Mouse (Mus musculus): ENCODE measurements around the gene Midn. TPM values are rescaled to one million over a fixed set of nuclear protein-coding genes. Genes with fewer than 3 reads are reported as not detected.

Gene Midn
- polyA plus RNA-seq, 1 experiment: 372 TPM

DNA sequence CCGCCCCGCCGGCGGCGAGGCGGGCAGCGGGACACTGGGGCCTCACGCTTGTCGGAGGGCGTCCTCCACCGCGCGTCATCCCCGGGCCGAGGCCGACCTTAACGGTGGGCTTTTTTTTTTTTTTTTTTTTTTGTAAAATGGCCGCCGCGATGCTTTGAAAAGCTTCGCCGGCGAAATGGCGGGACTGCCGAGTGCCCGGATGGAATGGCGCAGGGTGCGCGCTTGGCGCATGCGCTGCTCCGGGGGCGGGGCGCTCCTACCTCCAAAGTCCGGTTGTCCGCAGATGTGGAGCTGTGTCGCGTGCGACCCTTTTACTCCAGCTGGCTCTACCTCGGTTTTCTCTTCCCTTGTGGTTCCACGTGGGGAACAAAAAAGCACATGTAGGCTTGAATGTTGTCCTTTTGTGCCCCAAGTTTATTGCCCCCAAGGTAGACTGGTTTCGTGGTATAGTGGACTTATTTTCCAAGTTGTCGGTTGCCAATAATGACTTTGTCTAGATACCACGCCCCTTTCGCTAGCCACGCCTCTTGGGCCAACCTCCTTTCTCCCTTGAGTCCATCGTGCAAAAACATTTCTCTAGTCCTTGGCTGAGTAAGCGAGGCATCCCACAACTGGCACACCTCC is 20.1 kb downstream of the Midn start:
- under 1% methylated on average over 48 of the region's 48 CpGs for WGBS
- H3K4me3 ChIP-seq (ENCODE audit: low read depth, low read length): peak overlapping the region; percentile 84
- no peaks in the 10 kb centered on the region for H3K27me3 ChIP-seq (ENCODE audit: control insufficient read depth, insufficient read depth, low read length)
- H3K27ac ChIP-seq (ENCODE audit: insufficient read depth, low read depth, low read length): peak overlapping the region; percentile 85
- H3K4me1 ChIP-seq (ENCODE audit: control insufficient read depth, insufficient read depth, insufficient read length, low read length): peaks cover 35% of the 10 kb centered on the region
- peaks cover 24% of the 10 kb centered on the region for H3K36me3 ChIP-seq (ENCODE audit: control insufficient read depth, insufficient read depth, low read length)
- no peak for TF ChIP-seq CTCF (IDR thresholded peaks at IDR 0.05; ENCODE audit: extremely low read depth, insufficient read length, insufficient replicate concordance, low read depth, low read length)
- no peak for TF ChIP-seq POLR2A (IDR thresholded peaks at IDR 0.05; ENCODE audit: low read depth, low read length)

DNA sequence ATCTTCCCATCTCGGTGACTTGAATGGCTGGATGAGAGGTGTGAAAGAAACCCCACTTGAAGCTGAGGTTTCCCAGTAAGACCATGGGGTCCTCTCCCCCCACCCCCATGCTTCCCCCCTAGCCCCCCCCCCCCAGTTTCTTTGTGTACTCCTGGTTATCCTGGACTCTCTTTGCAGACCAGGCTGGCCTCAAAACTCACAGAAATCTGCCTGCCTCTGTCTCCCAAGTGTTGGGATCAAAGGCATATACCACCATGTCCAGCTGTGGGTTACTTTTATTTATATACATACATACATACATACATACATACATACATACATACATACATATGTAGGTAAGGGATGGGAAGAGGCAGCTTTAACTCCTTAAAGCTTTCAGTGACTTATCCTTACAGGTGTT is 21.0 kb downstream of the Midn start:
- peaks cover 29% of the 10 kb centered on the region for H3K4me1 ChIP-seq (ENCODE audit: control insufficient read depth, insufficient read depth, insufficient read length, low read length)
- no peaks in the 10 kb centered on the region for H3K27me3 ChIP-seq (ENCODE audit: control insufficient read depth, insufficient read depth, low read length)
- TF ChIP-seq POLR2A (IDR thresholded peaks at IDR 0.05; ENCODE audit: low read depth, low read length) (no peak), CTCF (IDR thresholded peaks at IDR 0.05; ENCODE audit: extremely low read depth, insufficient read length, insufficient replicate concordance, low read depth, low read length) (no peak)
- no peak overlapping the region for H3K27ac ChIP-seq (ENCODE audit: insufficient read depth, low read depth, low read length)
- 39% methylated on average over 1 of the region's 1 CpGs for WGBS
- H3K4me3 ChIP-seq (ENCODE audit: low read depth, low read length): no peak overlapping the region
- peaks cover 24% of the 10 kb centered on the region for H3K36me3 ChIP-seq (ENCODE audit: control insufficient read depth, insufficient read depth, low read length)

DNA sequence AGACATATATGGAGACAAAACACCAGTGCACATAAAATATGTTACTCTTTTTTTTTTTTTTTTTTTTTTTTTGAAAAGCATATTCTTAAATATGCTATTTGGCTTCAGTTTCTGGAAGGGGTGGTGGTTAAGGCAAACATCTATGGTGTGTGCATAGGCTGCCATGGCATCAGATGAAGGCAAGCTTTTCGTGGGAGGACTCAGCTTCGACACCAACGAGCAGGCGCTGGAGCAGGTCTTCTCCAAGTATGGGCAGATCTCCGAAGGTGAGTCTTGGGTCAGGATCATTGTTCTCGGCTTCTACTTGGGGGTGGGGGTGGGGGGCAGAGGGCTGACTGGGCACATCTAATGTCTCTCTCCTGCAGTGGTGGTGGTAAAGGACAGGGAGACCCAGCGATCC is 21.6 kb downstream of the Midn start:
- 89% methylated on average over 7 of the region's 7 CpGs for WGBS
- Histone ChIP-seq H3K27ac (ENCODE audit: insufficient read depth, low read depth, low read length) (no peak overlapping the region), H3K4me1 (ENCODE audit: control insufficient read depth, insufficient read depth, insufficient read length, low read length) (peaks cover 25% of the 10 kb centered on the region), H3K4me3 (ENCODE audit: low read depth, low read length) (no peak overlapping the region), H3K36me3 (ENCODE audit: control insufficient read depth, insufficient read depth, low read length) (peaks cover 24% of the 10 kb centered on the region), H3K27me3 (ENCODE audit: control insufficient read depth, insufficient read depth, low read length) (no peaks in the 10 kb centered on the region)
- TF ChIP-seq CTCF (IDR thresholded peaks at IDR 0.05; ENCODE audit: extremely low read depth, insufficient read length, insufficient replicate concordance, low read depth, low read length) (no peak), POLR2A (IDR thresholded peaks at IDR 0.05; ENCODE audit: low read depth, low read length) (no peak)

DNA sequence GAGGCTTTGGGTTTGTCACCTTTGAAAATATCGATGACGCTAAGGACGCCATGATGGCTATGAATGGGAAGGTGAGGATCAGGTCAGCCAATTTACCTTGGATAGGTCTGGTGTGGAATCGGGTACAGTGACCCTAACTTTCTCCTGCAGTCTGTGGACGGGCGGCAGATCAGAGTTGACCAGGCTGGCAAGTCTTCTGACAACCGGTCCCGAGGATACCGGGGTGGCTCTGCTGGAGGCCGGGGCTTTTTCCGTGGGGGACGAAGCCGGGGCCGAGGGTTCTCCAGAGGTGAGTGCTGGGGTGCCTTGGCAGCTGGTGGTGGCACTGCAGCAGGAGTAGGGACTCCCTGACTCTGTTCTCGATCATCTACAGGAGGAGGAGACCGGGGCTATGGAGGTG is 22.0 kb downstream of the Midn start:
- 95% methylated on average over 16 of the region's 16 CpGs for WGBS

DNA sequence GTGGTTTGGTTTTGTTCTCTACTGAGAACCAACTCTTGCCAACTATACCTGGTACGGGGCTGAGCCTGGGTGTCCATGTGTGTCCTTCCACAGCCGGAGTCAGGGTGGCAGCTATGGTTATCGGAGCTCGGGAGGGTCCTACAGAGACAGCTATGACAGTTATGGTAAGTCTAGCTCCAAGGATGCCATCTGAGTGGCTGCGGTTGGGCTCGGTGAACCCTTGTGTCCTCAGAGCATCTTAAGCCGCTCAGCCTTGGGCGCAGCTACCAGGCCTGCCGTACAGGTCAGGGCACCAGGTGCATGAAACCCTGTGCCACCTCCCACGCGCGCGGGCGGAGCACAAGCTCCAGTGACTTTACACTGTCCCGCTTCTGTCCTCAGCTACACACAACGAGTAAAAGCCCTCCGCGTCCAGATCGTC is 22.5 kb downstream of the Midn start:
- Histone ChIP-seq H3K4me1 (ENCODE audit: control insufficient read depth, insufficient read depth, insufficient read length, low read length) (peaks cover 17% of the 10 kb centered on the region), H3K27ac (ENCODE audit: insufficient read depth, low read depth, low read length) (no peak overlapping the region), H3K36me3 (ENCODE audit: control insufficient read depth, insufficient read depth, low read length) (peaks cover 24% of the 10 kb centered on the region), H3K4me3 (ENCODE audit: low read depth, low read length) (no peak overlapping the region), H3K27me3 (ENCODE audit: control insufficient read depth, insufficient read depth, low read length) (no peaks in the 10 kb centered on the region)
- TF ChIP-seq CTCF (IDR thresholded peaks at IDR 0.05; ENCODE audit: extremely low read depth, insufficient read length, insufficient replicate concordance, low read depth, low read length): no peak
- TF ChIP-seq POLR2A (IDR thresholded peaks at IDR 0.05; ENCODE audit: low read depth, low read length): no peak
- WGBS: 95% methylated on average over 19 of the region's 19 CpGs

More for the DNA sequence above, 22.0 kb downstream of the Midn start:
- no peak overlapping the region for H3K27ac ChIP-seq (ENCODE audit: insufficient read depth, low read depth, low read length)
- H3K27me3 ChIP-seq (ENCODE audit: control insufficient read depth, insufficient read depth, low read length): no peaks in the 10 kb centered on the region
- no peak for TF ChIP-seq POLR2A (IDR thresholded peaks at IDR 0.05; ENCODE audit: low read depth, low read length)
- TF ChIP-seq CTCF (IDR thresholded peaks at IDR 0.05; ENCODE audit: extremely low read depth, insufficient read length, insufficient replicate concordance, low read depth, low read length): no peak
- H3K4me1 ChIP-seq (ENCODE audit: control insufficient read depth, insufficient read depth, insufficient read length, low read length): peaks cover 22% of the 10 kb centered on the region
- H3K36me3 ChIP-seq (ENCODE audit: control insufficient read depth, insufficient read depth, low read length): peaks cover 24% of the 10 kb centered on the region
- no peak overlapping the region for H3K4me3 ChIP-seq (ENCODE audit: low read depth, low read length)

DNA sequence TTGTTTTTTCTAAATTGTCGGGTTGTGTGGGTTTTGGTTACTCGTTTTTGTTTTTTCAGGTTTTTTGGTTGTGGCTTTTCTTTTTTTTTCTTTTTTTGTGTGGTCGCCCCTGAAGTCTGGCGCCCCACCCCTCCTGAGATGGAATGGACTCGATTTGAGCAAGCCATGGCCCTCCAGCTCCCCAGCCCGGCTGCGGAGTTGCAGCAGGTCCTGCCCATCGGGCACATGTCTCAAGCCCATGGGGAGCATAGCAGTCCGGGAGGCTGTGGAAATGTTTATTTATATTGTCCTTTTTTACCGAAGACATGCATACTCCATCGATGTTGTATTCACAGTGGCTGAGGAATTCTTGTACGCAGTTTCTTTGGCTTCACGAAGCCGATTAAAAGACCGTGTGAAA is 23.2 kb downstream of the Midn start:
- WGBS: 89% methylated on average over 15 of the region's 15 CpGs
- Histone ChIP-seq H3K4me1 (ENCODE audit: control insufficient read depth, insufficient read depth, insufficient read length, low read length) (peaks cover 14% of the 10 kb centered on the region), H3K27me3 (ENCODE audit: control insufficient read depth, insufficient read depth, low read length) (no peaks in the 10 kb centered on the region), H3K4me3 (ENCODE audit: low read depth, low read length) (no peak overlapping the region), H3K36me3 (ENCODE audit: control insufficient read depth, insufficient read depth, low read length) (peaks cover 24% of the 10 kb centered on the region), H3K27ac (ENCODE audit: insufficient read depth, low read depth, low read length) (no peak overlapping the region)
- TF ChIP-seq POLR2A (IDR thresholded peaks at IDR 0.05; ENCODE audit: low read depth, low read length) (no peak), CTCF (IDR thresholded peaks at IDR 0.05; ENCODE audit: extremely low read depth, insufficient read length, insufficient replicate concordance, low read depth, low read length) (no peak)

DNA sequence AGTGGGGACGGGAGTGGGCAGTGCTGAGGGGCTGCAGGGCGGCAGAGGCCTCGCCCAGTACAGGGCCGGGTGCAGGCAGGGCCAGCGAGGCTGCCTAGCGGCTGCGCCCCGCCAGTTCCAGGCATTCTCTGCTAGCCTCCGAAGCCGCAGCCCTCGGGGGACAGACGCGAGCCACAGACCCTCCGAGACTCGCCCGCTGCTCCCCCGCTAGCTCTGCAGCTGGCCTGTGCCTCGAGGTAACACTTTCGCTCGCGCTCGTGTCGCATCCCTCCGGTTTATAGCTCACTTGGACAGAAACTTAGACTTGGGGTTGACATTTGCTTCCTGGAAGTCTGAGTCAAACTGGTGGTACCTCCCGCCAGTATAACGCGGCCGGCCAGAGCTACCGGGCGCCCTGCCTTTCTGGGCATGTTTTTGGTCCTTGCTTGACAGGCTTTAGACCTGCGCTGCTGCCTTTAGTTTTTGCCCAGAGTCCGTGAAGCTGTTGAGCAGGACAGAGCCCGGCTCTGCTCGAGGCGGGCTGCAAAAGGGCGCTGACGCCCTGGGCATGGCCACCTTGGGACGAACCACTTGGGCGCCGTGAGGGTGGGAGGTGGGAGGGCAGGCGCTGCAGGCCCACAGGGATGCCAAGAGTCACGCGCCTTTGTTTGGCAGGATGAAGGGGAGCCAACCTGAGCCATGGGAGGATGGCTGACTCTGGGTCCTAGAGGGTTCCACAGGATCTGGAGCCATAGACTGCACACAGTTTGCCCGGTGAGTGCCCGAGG is 23.9 kb downstream of the Midn start:
- no peaks in the 10 kb centered on the region for H3K27me3 ChIP-seq (ENCODE audit: control insufficient read depth, insufficient read depth, low read length)
- TF ChIP-seq POLR2A (IDR thresholded peaks at IDR 0.05; ENCODE audit: low read depth, low read length) (no peak), CTCF (IDR thresholded peaks at IDR 0.05; ENCODE audit: extremely low read depth, insufficient read length, insufficient replicate concordance, low read depth, low read length) (no peak)
- peaks cover 12% of the 10 kb centered on the region for H3K4me1 ChIP-seq (ENCODE audit: control insufficient read depth, insufficient read depth, insufficient read length, low read length)
- 89% methylated on average over 45 of the region's 45 CpGs for WGBS
- H3K4me3 ChIP-seq (ENCODE audit: low read depth, low read length): no peak overlapping the region
- H3K27ac ChIP-seq (ENCODE audit: insufficient read depth, low read depth, low read length): no peak overlapping the region
- peaks cover 24% of the 10 kb centered on the region for H3K36me3 ChIP-seq (ENCODE audit: control insufficient read depth, insufficient read depth, low read length)
